Mouse (Mus musculus) right cerebral cortex, postnatal 14 days (tissue): ENCODE results near the gene Ano9.

Experiments used
- DNase-seq: peaks from one replicate; pipeline ENCODE4 v3.0.0; 2022

Ano9 gene

DNA sequence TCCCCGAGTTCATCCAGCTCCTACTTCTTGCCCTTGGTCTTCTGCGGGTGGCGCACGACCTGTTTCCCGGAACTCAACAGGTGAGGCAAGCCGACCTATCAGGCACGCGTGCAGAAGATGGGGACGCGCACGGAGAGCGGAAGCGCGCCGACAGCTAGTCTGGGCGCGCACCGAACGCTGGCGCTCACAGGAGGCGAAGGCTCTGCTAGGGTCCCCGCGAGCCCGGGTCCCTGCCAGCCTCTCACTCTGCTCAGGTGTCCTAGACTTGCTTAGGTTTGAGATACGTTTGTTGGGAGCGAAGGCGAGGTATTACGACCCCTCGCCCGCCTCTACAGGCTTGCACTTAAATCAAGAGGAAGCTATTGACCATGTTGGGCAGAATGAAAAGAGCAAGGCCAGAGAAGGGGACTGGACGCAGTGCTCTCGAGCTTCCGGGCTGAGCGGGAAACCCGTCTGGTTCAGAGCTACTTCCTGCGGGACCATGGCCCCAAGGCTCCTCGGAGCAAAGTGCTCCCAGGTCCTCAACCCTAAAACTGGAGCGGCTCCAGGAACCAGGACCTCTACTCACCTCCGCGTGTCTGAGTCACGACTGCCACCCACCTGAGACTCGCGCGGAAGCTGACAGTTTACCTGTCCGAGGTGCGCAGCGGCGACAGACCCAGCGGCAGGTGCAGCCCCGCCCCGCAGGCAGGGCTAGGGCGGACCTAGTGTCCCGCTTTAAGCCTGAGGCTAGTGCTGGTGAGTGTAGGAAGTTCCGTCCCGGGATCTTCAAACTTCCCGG, 17.5 kb downstream of the Ano9 start, which contains the start of gene Sigirr:
TSS of gene Sigirr (minus strand) at position 662 of the 781 bp plus-strand sequence.
- peak; percentile 46 for DNase-seq

DNA sequence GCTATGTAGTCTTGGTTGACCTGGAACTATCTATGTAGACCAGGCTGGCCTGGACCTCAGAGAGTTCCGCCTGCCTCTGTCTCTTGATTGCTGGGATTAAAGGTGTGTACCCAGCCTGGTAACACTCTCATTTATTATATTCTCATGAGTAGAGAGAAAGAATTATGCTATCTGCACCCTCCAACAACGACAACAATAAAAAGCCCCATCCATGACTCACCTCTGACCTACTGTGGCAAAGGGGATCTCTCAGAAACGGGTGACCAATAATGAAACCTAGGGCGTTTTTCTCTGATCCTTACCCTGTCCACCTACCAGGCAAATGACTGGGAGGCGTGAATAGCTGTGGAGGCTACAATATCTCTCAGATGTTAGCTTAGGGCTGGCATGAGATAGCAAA, 20.4 kb downstream of the Ano9 start:
- no peak for DNase-seq

DNA sequence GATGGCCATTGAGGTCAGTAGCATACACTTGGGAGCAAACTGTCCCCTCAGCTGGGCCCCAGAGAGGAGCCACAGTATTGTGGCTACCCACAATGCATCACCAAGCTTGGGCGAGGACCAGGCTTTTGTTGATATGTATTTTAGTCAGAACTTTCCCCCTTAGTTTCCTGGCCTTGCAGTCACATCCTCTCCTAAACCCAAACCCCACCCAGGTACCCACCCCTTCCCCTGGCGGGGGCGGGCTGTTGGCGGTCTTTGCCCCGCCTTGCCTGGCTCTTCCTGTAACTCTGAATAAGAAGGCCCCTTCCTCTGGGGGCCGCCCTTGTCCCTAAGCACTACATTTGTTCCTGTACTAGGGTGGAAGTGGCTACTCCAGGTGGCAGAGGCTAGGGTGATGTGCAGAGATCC, 21.0 kb downstream of the Ano9 start:
- no peak for DNase-seq

DNA sequence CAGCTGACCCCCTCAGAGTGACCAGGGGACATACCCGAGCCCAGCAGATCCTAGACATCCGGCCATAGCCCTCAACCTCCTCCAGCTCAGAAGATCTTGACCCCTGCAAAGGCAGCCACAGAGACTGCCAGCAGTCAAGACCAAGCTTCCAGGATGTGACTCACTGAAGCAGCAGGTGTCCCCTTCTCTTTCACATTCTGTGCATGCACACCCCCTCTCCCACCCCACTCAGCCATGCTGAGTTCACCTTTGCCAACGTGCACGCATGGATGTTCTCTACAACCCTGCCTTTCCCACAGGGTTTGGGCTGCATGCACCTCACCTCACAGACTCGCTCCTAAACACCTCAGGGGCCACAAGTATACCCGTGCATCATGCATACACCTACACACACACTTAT, 21.6 kb downstream of the Ano9 start:
- DNase-seq, result no peak

DNA sequence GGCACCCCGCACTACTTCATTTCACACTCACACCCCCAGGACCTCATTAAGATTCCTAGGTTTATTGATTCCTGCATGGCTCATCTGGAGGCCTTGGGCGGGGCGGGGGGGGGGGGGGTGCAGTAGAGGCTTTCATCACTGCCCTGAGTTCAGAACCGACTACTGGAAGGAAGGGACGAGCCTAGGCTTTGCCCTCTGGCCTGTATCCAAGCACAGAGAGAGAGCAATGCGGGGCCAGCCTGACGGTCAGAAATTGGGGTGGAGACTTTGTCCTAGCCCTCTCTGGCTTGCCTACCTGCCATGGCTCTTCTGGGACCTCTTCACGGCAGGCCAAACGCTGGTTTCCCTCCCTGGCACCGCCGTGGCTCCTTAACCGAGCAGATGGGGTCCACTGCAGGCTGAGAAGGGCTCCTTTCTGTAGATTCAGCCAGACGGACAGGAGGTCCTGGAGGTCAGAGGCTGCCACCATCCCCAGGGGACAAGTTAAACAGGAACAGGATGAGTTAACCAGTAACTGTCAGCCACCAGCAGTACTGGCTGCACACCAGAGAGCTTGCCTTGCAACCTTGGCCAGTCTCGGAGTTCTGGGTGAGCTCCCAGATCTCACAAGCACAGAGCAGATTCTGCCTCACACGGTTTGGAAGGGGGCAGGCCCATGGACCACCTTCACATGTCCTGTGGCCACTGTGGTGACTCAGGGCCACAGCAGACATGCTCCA, 23.0 kb downstream of the Ano9 start:
- DNase-seq, result no peak

DNA sequence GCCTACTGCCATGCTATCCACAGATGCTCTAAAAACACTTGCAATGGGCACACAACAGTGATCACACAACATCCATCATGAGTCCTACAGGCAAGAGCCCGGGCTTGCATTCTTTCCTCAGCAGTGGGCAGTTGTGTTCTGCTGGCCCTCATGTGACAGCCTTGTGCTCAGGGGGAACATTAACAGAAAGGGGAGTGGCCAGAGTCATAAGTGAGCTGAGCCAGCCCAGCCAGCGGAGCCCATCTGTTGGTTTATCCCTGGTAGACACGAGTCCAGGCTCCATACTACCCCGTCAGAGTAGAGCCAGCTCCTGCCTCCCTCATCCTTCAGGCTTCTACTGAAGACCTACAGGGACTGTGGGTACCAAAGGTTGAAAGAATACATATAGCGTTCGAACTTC, 23.7 kb downstream of the Ano9 start:
- no peak for DNase-seq

DNA sequence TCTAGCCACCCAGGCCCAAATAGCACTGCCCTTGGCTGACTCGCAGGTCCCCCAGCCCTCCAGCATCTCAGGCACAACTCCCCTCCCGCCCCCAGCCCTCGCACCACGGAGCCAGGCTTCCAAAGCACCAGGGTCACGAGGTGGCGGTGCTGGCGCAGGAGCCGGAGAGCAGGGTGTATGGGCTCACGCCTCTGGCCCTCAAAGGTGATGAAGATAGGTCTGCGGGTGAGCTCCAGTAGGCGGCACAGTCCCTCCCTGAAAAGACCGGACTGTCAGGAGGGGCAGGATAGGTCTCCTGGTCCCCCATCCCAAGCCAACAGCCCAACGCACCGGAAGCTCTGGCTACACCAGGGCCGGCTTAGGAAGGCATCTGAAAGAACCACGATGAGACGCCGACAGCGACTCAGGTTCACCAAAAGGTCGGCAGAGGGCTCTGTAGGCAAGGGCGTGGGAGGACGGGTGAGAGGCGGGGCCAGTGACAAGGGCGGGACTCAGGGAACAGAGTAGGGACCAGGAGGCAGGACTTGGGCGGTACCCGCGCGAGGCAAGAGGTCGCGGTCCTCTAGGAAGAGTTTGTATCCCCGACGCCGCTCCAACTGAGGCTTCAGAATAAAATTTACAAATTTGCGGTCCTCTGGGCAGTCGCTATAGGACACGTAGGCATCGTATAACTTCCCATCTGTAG, 25.4 kb downstream of the Ano9 start:
- DNase-seq, result peak; percentile 40

DNA sequence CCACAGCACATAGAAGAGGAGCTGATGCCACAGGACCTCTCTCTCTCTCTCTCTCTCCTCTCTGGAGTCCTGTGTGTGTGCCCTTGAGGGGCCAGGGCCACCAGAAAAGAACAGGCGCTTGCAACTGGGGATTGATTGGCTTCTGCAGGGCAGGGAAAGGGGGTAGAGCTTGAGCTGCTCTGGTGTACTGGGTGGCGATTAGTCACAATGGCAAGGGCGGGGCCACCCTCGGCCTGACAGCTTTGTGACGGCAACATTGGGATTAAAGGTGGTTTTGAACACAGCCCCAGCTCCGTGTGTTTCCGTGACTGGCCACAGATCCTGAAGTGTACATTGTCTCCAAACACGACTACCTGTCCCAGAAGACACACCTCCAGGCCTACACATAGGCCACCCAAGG, 27.4 kb downstream of the Ano9 start:
- no peak for DNase-seq

DNA sequence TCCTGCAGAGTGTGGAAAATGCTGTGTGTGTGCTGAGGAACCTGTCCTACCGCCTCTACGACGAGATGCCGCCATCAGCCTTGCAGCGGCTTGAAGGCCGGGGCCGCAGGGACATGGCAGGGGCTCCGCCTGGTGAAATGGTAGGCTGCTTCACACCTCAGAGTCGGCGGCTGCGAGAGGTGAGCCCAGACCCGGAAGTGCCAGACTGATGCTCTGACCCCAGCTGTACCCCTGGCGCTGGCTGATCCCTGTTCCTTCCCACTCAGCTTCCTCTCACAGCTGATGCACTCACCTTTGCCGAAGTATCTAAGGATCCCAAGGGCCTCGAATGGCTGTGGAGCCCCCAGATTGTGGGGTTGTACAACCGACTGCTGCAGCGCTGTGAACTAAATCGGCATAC, 29.1 kb downstream of the Ano9 start:
- DNase-seq, result no peak

DNA sequence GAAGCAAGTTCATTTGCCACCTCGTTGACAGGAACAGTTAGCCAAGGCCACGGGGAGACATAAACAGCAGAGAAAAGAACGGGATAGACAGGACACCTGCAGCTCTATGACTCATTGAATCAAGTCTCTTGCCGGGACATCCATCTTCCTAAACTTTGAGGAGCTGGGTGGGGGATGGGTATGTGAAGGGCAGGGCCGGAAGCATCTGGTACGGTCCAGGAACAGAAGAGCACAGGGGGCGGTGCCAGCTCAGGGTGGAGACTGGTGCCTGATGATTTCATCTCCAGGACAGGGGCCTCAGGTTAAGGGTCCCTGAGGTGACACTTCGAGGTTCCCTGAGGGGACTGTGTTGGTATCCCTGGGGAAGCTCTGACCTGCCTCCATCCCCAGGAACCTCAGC, 29.7 kb downstream of the Ano9 start:
- no peak for DNase-seq

DNA sequence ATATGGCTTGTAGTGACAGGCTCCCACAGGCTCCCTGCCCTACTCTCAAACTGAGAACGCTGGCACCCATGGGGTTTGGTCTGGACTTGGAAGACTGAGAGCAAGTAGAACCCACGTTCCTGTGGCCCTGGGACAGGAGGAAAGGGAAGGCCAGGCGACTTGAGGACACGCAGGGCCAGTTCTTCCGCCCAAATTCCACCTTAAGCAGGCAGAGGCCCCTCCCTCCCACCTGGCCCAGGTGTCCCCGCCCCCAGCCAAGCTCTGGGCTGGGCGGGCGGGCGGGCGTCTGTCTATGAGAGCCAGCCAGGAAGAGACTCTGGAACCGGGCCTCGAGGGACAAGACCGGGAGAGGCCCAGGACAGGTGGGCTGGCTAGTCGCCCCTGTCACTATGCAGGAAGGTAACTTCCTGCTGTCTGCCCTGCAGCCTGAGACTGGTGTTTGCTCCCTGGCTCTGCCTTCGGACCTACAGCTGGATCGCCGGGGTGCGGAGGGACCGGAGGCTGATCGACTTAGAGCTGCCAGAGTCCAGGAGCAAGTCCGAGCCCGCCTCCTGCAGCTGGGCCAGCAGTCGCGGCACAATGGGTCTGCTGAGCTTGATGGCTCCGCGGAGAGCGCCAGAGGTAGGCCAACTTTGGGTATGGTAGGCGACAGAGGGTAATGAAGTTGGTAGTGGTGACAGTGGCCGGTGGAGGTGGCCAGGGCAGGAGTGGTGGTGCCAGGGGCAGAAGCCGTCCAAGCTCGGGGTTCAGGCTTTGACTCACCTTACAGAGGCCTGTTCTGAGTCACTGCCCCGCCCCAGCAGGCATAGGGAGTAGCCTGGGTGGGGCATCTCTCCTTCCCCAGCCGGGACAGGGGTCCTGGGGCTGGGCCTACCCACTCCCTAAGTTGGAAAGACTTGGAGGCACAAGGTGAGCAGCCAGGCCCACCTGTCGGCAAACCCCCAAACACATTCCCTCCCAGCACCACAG, 37.8 kb downstream of the Ano9 start:
- no peak for DNase-seq

DNA sequence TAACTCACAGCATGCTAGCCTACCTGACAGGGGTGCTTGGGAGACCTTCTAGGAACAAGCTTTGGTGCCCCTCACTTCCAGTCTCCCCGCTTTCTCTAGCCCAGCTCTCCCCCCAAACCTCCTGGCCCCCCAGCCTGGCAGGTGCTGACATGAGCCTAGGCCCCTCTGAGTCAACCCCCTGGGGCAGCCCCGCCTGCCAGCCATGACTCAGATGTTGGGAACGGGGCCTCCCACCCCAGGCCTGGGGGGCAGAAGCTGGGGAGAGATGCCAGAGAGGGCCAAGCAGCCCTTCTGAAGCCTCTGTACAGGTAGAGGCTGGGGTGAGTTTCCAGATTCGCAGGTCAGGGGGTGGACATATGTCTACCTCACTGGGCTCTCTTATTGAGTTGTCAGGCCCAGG, 38.7 kb downstream of the Ano9 start:
- DNase-seq, result no peak

DNA sequence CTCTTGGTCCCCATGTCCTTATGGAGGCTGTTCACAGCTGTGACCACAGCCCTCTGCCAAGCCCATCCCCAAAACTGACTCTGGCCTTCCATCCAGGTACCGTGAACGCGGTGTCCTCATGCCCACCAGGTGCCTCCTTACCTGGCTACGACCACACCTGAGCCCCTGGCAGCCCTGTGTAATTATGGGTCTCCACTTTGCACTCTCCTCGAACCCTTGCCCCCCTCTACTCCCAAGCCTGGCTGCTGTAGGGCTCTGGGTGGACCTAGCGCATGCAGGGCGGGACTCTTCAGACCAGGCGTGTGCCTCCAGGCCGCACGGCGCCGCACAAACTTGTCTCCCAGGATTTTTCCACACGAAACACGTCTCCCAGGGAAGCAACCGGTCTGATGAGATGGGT, 39.8 kb downstream of the Ano9 start, which contains the start of gene Pkp3:
TSS of gene Pkp3 (plus strand) at position 378 of the 400 bp plus-strand sequence.
- DNase-seq, result no peak

DNA sequence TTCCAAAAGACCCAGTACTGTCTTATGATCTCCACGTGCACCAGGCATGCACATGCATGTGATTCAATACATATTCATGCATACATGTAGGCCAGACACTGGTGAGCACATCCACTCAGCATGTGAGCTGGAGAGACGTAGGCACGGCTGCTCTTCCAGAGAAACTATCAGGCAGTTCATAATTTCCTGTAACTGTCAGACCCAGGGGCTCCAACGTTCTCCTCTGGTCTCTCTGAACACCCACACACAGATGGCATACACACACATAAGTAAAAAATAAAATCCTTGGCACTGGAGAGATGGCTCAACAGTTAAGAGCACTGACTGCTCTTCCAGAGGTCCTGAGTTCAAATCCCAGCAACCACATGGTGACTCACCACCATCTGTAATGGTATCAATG, 43.8 kb downstream of the Ano9 start:
- DNase-seq, result no peak

DNA sequence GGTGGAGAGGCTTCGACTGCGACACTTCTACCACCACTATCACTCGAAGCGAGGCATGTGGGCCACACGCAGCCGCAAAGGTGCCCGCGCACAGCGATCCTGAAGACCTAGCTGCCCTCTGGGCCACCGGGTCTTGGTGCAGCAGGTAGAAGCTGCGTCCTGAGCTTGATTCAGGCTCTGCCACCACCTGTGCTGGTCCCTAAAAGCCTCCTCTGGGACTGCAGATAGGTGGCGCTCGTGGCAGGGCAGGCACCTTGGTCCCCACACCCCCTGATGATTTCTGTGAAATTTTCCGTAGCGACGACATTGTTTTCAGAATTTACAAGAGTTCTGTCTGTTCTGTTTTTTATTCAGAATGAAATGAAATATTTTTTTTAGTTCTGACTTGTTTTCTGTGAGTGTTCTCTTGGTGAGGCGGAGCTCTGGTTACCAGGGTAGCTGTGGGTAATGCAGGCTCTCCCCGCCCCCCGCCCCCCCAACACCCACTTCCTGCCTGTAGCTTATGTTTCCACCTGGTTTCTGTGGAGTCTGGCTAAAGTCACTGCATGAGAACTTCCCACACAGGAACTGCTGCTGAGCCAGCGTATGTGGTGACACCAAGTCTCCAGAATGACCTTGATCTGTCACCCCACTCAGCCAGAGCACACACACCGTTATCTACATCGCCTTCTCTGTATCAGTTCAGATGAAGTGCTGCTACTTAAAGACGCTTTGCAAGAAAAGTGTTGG, 45.4 kb downstream of the Ano9 start:
- DNase-seq, result no peak

DNA sequence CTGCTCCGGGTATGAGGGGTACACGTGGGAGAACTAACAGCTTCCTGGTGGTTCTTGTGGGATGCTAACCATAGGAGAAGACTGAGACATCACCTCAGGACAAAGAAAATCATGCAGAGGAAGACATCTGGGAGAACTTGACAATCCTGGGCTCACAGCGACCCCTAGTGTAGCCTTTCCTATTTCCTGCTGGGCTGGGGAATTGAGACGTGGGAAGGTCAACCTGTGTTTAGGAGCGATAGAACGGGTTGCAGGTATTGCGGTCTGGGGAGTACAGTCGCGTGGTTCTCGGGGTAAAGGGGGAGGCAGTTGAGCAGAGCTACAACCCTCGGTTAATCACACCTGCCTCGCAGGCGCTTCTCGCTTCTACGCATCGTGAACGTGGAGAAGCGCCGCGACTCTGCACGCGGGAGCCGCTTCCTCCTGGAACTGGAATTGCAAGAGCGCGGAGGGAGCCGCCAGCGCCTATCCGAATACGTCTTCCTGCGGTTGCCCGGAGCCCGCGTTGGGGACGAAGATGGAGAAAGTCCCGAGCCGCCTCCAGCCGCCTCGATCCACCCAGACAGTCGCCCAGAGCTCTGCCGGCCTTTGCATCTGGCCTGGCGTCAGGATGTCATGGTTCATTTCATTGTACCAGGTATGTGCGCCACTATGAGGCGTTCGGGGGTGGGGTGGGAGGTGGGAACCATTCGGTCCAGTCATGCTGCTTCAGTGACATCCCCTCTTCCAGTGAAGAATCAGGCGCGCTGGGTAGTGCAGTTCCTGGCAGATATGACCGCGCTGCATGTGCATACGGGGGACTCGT, 47.3 kb downstream of the Ano9 start:
- DNase-seq, result peak; percentile 78

DNA sequence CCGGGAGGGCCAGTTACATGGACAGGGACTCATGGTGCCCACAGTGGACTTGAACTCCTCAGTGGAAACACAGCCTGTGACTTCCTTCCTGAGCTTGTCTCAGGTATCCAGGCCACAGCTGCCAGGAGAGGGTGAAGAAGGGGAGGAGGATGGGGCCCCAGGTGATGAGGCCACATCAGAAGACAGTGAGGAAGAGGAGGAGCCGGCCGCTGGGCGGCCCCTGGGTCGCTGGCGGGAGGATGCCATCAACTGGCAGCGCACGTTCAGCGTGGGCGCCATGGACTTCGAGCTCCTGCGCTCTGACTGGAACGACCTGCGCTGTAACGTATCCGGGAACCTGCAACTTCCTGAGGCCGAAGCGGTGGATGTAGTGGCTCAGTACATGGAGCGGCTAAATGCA, 49.3 kb downstream of the Ano9 start:
- DNase-seq, result no peak

DNA sequence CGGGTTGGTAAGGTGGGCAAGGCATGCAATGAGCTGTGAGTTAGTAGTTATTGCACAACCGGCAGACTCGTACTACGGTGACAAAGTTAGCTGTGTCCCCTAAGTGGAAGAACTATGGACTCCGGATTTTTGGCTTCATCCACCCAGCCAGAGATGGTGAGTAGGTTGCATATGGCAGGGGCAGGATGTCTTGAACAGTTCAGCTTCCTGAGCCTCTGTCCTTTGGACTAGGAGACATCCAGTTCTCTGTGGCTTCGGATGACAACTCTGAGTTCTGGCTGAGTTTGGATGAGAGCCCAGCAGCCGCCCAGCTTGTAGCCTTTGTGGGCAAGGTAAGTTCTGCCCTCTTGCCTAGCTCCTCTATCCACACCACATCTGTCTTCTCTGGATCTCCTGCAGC, 53.0 kb downstream of the Ano9 start:
- DNase-seq, result no peak

DNA sequence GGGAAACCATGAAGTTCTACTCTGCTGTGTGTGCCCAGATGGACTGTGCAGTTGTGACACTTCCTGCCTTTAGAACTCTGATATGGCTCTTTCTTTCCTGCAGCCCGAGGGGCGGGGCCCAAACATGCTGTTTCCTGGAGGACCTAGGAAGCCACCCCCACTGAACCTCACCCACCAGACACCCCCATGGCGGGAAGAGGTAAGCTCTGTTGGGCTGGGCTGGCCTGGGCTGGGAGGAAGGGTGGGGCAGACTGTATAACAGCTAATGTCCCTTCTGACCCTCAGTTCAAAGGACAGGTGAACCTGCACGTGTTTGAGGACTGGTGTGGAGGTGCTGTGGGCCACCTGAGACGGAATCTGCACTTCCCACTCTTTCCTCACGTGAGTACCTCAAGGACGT, 53.4 kb downstream of the Ano9 start:
- DNase-seq, result no peak

DNA sequence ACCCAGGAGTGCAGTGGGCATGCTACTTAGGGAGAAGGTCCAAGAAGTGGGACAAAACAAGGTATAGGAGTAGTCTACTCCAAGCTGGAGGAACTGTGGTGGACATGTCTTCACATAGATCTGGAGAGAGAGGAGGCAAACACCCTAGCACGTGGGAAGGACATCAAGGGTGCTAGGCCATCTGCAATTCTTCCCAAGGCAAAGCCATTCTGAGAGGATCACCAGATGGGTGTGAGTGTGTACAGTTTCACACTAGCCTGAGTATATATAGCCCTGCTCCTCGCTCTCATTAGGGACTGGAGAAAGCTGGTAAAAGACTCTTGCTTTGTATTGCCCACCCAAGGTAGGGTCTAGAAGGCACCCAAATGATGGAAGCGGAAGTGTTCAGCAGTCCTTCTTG, 54.3 kb downstream of the Ano9 start:
- no peak for DNase-seq

DNA sequence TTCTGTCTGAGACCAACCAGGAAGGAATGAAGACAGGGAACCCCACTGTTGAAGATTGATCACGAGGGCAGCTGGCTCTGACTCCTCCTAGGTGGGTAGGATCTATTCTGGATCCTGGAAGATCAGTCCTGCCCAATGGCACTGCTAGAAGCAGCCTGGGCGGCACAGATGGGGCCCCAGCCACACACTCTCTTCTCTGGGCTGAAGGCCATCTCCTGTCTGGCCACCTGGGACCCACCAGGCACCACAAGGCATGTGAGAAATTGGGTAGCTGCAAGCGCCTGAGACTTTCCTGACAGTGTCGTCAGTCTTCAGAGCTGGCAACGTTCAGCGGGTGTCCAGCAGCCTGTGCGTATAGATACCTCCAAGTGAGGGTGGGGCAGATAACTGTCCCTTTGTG, 55.1 kb downstream of the Ano9 start:
- peak; percentile 32 for DNase-seq
